8 mouse cellular contexts compared by ENCODE assay signal in genomic region chr9:27300188-27300691, GRCm38 (mm10). TPM values are rescaled to one million over a fixed set of nuclear protein-coding genes. Genes with fewer than 3 reads are reported as not detected.
A peak's percentile ranks its signal among the peaks of the same experiment; 100 is the strongest.
DNase-seq lines count a peak whose midpoint lies in the region; ATAC-seq lines count a peak whose summit lies in the region.

No protein-coding gene starts in this region.

- peak overlapping the region; percentile 99 for H3K4me2 ChIP-seq in forebrain, embryonic 14.5 days (ENCODE audit: low read length)
- H3K4me2 ChIP-seq in intestine, embryonic 16.5 days (ENCODE audit: low read depth, low read length) = peak overlapping the region; percentile 90
- peak overlapping the region; percentile 91 for H3K4me2 ChIP-seq in lung, embryonic 15.5 days
- H3K4me2 ChIP-seq in stomach, embryonic 14.5 days (replicated peaks; ENCODE audit: low read depth, low read length) = peak overlapping the region; percentile 84

- peaks cover 25% of the 10 kb centered on the region for H3K4me1 ChIP-seq in forebrain, embryonic 14.5 days (ENCODE audit: control insufficient read depth, insufficient read depth, low read length)
- peaks cover 7% of the 10 kb centered on the region; the same call in 1 of the 2 replicates for H3K4me1 ChIP-seq in intestine, embryonic 16.5 days (ENCODE audit: control insufficient read depth, insufficient read depth, low read length)
- H3K4me1 ChIP-seq in lung, embryonic 15.5 days = peaks cover 16% of the 10 kb centered on the region
- H3K4me1 ChIP-seq in stomach, embryonic 14.5 days (ENCODE audit: control insufficient read depth, insufficient read depth, low read length) = 0 out of 2 replicates have a peak, but pooled peaks cover 2% of the 10 kb centered on the region

- H3K9me3 ChIP-seq in forebrain, embryonic 14.5 days (replicated peaks; ENCODE audit: control insufficient read depth, low read length) = no peaks in the 10 kb centered on the region
- H3K9me3 ChIP-seq in intestine, embryonic 16.5 days (ENCODE audit: control insufficient read depth, low read length) = no peaks in the 10 kb centered on the region
- H3K9me3 ChIP-seq in lung, embryonic 15.5 days = no peaks in the 10 kb centered on the region
- H3K9me3 ChIP-seq in stomach, embryonic 14.5 days (ENCODE audit: control insufficient read depth, low read depth, low read length) = no peaks in the 10 kb centered on the region

- 0 out of 2 replicates have a peak, but pooled peaks cover 2% of the 10 kb centered on the region for H3K27me3 ChIP-seq in forebrain, embryonic 14.5 days (replicated peaks; ENCODE audit: control insufficient read depth, insufficient read depth, low read length)
- peaks cover 16% of the 10 kb centered on the region for H3K27me3 ChIP-seq in intestine, embryonic 16.5 days (replicated peaks; ENCODE audit: control insufficient read depth, insufficient read depth, low read length)
- H3K27me3 ChIP-seq in lung, embryonic 15.5 days = peaks cover 46% of the 10 kb centered on the region
- H3K27me3 ChIP-seq in stomach, embryonic 14.5 days (ENCODE audit: control insufficient read depth, insufficient read depth, low read length) = 0 out of 2 replicates have a peak, but pooled peaks cover 9% of the 10 kb centered on the region

- H3K4me3 ChIP-seq in forebrain, embryonic 14.5 days (ENCODE audit: low read depth, low read length) = peak overlapping the region; percentile 69
- peak overlapping the region; percentile 78 for H3K4me3 ChIP-seq in intestine, embryonic 16.5 days (ENCODE audit: low read length)
- peak overlapping the region; percentile 59 for H3K4me3 ChIP-seq in lung, embryonic 15.5 days
- H3K4me3 ChIP-seq in stomach, embryonic 14.5 days (ENCODE audit: low read depth, low read length) = peak overlapping the region; percentile 65

- H3K36me3 ChIP-seq in forebrain, embryonic 14.5 days (ENCODE audit: control insufficient read depth, insufficient read depth, low read length) = no peaks in the 10 kb centered on the region
- H3K36me3 ChIP-seq in intestine, embryonic 16.5 days (ENCODE audit: control insufficient read depth, insufficient read depth, low read length) = no peaks in the 10 kb centered on the region
- no peaks in the 10 kb centered on the region for H3K36me3 ChIP-seq in lung, embryonic 15.5 days
- no peaks in the 10 kb centered on the region for H3K36me3 ChIP-seq in stomach, embryonic 14.5 days (ENCODE audit: control insufficient read depth, insufficient read depth, low read length)

- peak overlapping the region; percentile 62 for H3K9ac ChIP-seq in forebrain, embryonic 14.5 days (ENCODE audit: low read length)
- H3K9ac ChIP-seq in intestine, embryonic 16.5 days (ENCODE audit: low read depth, low read length) = peak overlapping the region; percentile 66
- peak overlapping the region; percentile 31; the same call in 1 of the 2 replicates for H3K9ac ChIP-seq in lung, embryonic 15.5 days
- peak overlapping the region; percentile 14; the same call in 1 of the 2 replicates for H3K9ac ChIP-seq in stomach, embryonic 14.5 days (replicated peaks; ENCODE audit: low read depth, low read length)

- DNase-seq in adrenal gland, adult 18-20 months (ENCODE audit: low spot score in 2 of 2) = peak; percentile 32 to 36
- DNase-seq in adrenal gland, adult 2 months = no peak
- peak; percentile 44 for DNase-seq in adrenal gland, postnatal 25 days
- DNase-seq in forebrain, embryonic 14.5 days (ENCODE audit: low spot score) = peak; percentile 56
- DNase-seq in thymus, postnatal 0 days (ENCODE audit: low spot score) = no peak

- ATAC-seq in forebrain, embryonic 14.5 days = no peak
- ATAC-seq in intestine, embryonic 16.5 days = 0 out of 2 replicates have a peak, but pooled peaks have one; percentile 23
- ATAC-seq in lung, embryonic 15.5 days (ENCODE audit: borderline replicate concordance, extremely low read depth, low FRiP score, low TSS enrichment) = no peak
- no peak for ATAC-seq in stomach, embryonic 14.5 days (ENCODE audit: insufficient number of reproducible peaks, insufficient read depth, low FRiP score, low read depth)

- no peak overlapping the region; the same call in 1 of the 2 replicates for H3K27ac ChIP-seq in forebrain, embryonic 14.5 days (ENCODE audit: low read depth, low read length)
- H3K27ac ChIP-seq in intestine, embryonic 16.5 days (ENCODE audit: low read length) = no peak overlapping the region; the same call in 1 of the 2 replicates
- H3K27ac ChIP-seq in lung, embryonic 15.5 days = no peak overlapping the region
- no peak overlapping the region for H3K27ac ChIP-seq in stomach, embryonic 14.5 days (ENCODE audit: low read length)

- WGBS in forebrain, embryonic 14.5 days = under 1% methylated on average over 32 of the region's 32 CpGs
- 1% methylated on average over 32 of the region's 32 CpGs for WGBS in intestine, embryonic 16.5 days
- under 1% methylated on average over 32 of the region's 32 CpGs for WGBS in lung, embryonic 15.5 days
- under 1% methylated on average over 32 of the region's 32 CpGs for WGBS in stomach, embryonic 14.5 days

RNA-seq across cellular contexts. Expression of gene Igsf9b, which starts 1.2 kb away (rescaled TPM):
- 1 to 10 TPM; 3.1 to 4.2 TPM for total RNA-seq in adrenal gland, adult 18-20 months (2021)
- total RNA-seq in adrenal gland, adult 2 months (2021) = 1 to 10 TPM; 3.0 to 3.6 TPM
- polyA plus RNA-seq in adrenal gland, adult 2 months (2012; rRNA removed) = 2.1 and 2.5 TPM in 2 replicates
- 6.7 TPM in 2 replicates for total RNA-seq in adrenal gland, postnatal 25 days (2021)
- polyA plus RNA-seq in forebrain, embryonic 14.5 days (2014; fragmentation: Nextera tagmentation; extraction: Ambion mirVana) = 5.1 and 7.5 TPM in 2 replicates
- 4.1 and 4.2 TPM in 2 replicates for polyA plus RNA-seq in intestine, embryonic 16.5 days (2015; fragmentation: Nextera tagmentation; extraction: Ambion mirVana)
- 3.0 and 3.1 TPM in 2 replicates for polyA plus RNA-seq in lung, embryonic 15.5 days (2015; fragmentation: Nextera tagmentation; extraction: Ambion mirVana)
- polyA plus RNA-seq in stomach, embryonic 14.5 days (2014; fragmentation: Nextera tagmentation; extraction: Ambion mirVana) = 5.9 and 6.0 TPM in 2 replicates
- 0.21 and 0.26 TPM in 2 replicates for polyA plus RNA-seq in thymus, postnatal 0 days (2015; fragmentation: Nextera tagmentation; extraction: Ambion mirVana)

Comparison
In these comparisons a context has a peak if more than half of its experiments do, and no peak if none do; other contexts are left out.
1. DNase-seq: peak in adrenal gland, adult 18-20 months (2 of 2), adrenal gland, postnatal 25 days (single experiment) and forebrain, embryonic 14.5 days (single experiment); none in adrenal gland, adult 2 months (single experiment) and thymus, postnatal 0 days (single experiment).
2. H3K9ac ChIP-seq: peak in every context shown above with its lines; median percentile 66 in intestine, embryonic 16.5 days; 62 in forebrain, embryonic 14.5 days; 31 in lung, embryonic 15.5 days; 14 in stomach, embryonic 14.5 days.
3. Peak in every context shown above with its lines, with median percentiles within 50 percentile points of each other: H3K4me2 ChIP-seq and H3K4me3 ChIP-seq.